Mouse (Mus musculus) bone marrow, adult 2 months (tissue): ENCODE results near the gene Nyap1.

Experiments
- CTCF ChIP-seq: fragments of 200-500 bp; IDR thresholded peaks from 2 replicates; pipeline ENCODE4 v1.5.1; 2011; ENCODE audit warnings: low read length, control low read depth; ENCODE audit not compliant: control insufficient read depth, insufficient read depth
- POLR2A ChIP-seq: fragments of 200-500 bp; IDR thresholded peaks from 2 replicates; pipeline ENCODE4 v1.6.1; 2011; ENCODE audit warnings: low read depth, mild to moderate bottlenecking, control low read depth, low read length, borderline replicate concordance; ENCODE audit not compliant: control insufficient read depth

- no peak for TF ChIP-seq CTCF
- TF ChIP-seq POLR2A, result no peak
Observed at GRCm38 (mm10) chr5:137781661-137782060, 40.3 kb upstream of the Nyap1 start.
